Mouse (Mus musculus): ENCODE measurements at regions not wholly inside any gene's neighbourhood (a gene's known extent, or its start where the extent isn't known, plus 50 kb on each side); places are given as distances from the start of the nearest gene placed in this dataset.

- TF ChIP-seq POLR2A (IDR thresholded peaks at IDR 0.05; ENCODE audit: insufficient read depth, low read depth, low read length) = no peak
- no peak for TF ChIP-seq CTCF (IDR thresholded peaks at IDR 0.05)
Measured at GRCm38 (mm10) chr17:83049972-83050535, 165.0 kb upstream of the Pkdcc start.
